ENCODE assay signal across 17 mouse cellular contexts in genomic region chr16:52417982-52418381, GRCm38 (mm10). TPM values are rescaled to one million over a fixed set of nuclear protein-coding genes. Genes with fewer than 3 reads are reported as not detected.
DNase-seq lines count a peak whose midpoint lies in the region; ATAC-seq and TF ChIP-seq lines count a peak whose summit lies in the region.
"Had no signal": no experiment of that assay in that cellular context is flagged by ENCODE, and none has a peak within 500 bp of the region (broad histone marks: within the 10 kb centered on the region; RNA-seq: fewer than 3 reads in every experiment).

No protein-coding gene starts in this region.

- no peak for TF ChIP-seq POLR2A in lung, adult 2 months (IDR thresholded peaks at IDR 0.05; ENCODE audit: borderline replicate concordance, extremely low read depth, low read depth, low read length)

- H3K9me3 ChIP-seq in heart, postnatal 0 days (replicated peaks; ENCODE audit: control insufficient read depth, low read length) = no peaks in the 10 kb centered on the region
- no peaks in the 10 kb centered on the region for H3K9me3 ChIP-seq in limb, embryonic 10.5 days (replicated peaks)
- H3K9me3 ChIP-seq in forebrain, embryonic 15.5 days = no peaks in the 10 kb centered on the region
- H3K9me3 ChIP-seq: heart, embryonic 12.5 days; neural tube, embryonic 12.5 days had no signal

- ATAC-seq in heart, postnatal 0 days (ENCODE audit: insufficient read depth, low read depth) = no peak
- ATAC-seq in common myeloid progenitor, adult 5-6 weeks (replicated peaks; ENCODE audit: low read depth, poor library complexity, severe bottlenecking) = peak; percentile 60
- no peak for ATAC-seq in forebrain, embryonic 15.5 days (replicated peaks)
- ATAC-seq: hindbrain, postnatal 0 days; midbrain, embryonic 16.5 days had no signal

- no peak for TF ChIP-seq EP300 in heart, postnatal 0 days (IDR thresholded peaks at IDR 0.05; ENCODE audit: low read depth)

- no peak overlapping the region for H3K4me2 ChIP-seq in heart, postnatal 0 days (ENCODE audit: low read depth, low read length)
- no peak overlapping the region for H3K4me2 ChIP-seq in forebrain, embryonic 15.5 days (replicated peaks)
- H3K4me2 ChIP-seq: heart, embryonic 12.5 days; neural tube, embryonic 12.5 days had no signal

- H3K36me3 ChIP-seq in heart, postnatal 0 days (replicated peaks; ENCODE audit: control insufficient read depth, insufficient read depth, low read length) = no peaks in the 10 kb centered on the region
- H3K36me3 ChIP-seq in limb, embryonic 10.5 days = no peaks in the 10 kb centered on the region
- no peaks in the 10 kb centered on the region for H3K36me3 ChIP-seq in forebrain, embryonic 15.5 days
- H3K36me3 ChIP-seq: heart, embryonic 12.5 days; neural tube, embryonic 12.5 days had no signal

- WGBS in heart, postnatal 0 days = 82% methylated on average over 5 of the region's 5 CpGs
- WGBS in lung, adult 2 months = 52% methylated on average over 5 of the region's 5 CpGs
- 89% methylated on average over 5 of the region's 5 CpGs for WGBS in limb, embryonic 10.5 days
- 69% methylated on average over 5 of the region's 5 CpGs for WGBS in forebrain, embryonic 15.5 days

- H3K4me3 ChIP-seq in heart, postnatal 0 days (ENCODE audit: low read depth, low read length) = no peak overlapping the region
- no peak overlapping the region for H3K4me3 ChIP-seq in lung, adult 2 months (replicated peaks; ENCODE audit: extremely low read depth, low read depth, low read length)
- H3K4me3 ChIP-seq in limb, embryonic 10.5 days = no peak overlapping the region
- H3K4me3 ChIP-seq in forebrain, embryonic 15.5 days = no peak overlapping the region
- H3K4me3 ChIP-seq: heart, embryonic 12.5 days; neural tube, embryonic 12.5 days had no signal

- no peaks in the 10 kb centered on the region for H3K27me3 ChIP-seq in heart, postnatal 0 days (ENCODE audit: control insufficient read depth, insufficient read depth, low read length)
- H3K27me3 ChIP-seq in limb, embryonic 10.5 days (ENCODE audit: low read depth, poor library complexity, severe bottlenecking) = no peaks in the 10 kb centered on the region
- H3K27me3 ChIP-seq in forebrain, embryonic 15.5 days = no peaks in the 10 kb centered on the region
- H3K27me3 ChIP-seq: heart, embryonic 12.5 days; neural tube, embryonic 12.5 days had no signal

- peak overlapping the region; percentile 13; the same call in 1 of the 2 replicates for H3K27ac ChIP-seq in heart, postnatal 0 days (ENCODE audit: low read depth)
- no peak overlapping the region for H3K27ac ChIP-seq in limb, embryonic 10.5 days
- no peak overlapping the region for H3K27ac ChIP-seq in forebrain, embryonic 15.5 days (replicated peaks)
- H3K27ac ChIP-seq: hindbrain, postnatal 0 days; neural tube, embryonic 12.5 days had no signal

- H3K4me1 ChIP-seq in heart, postnatal 0 days (ENCODE audit: control insufficient read depth, insufficient read depth) = no peaks in the 10 kb centered on the region
- H3K4me1 ChIP-seq in lung, adult 2 months (ENCODE audit: control insufficient read depth, insufficient read depth, low read length) = peaks cover 4% of the 10 kb centered on the region
- H3K4me1 ChIP-seq in limb, embryonic 10.5 days = no peaks in the 10 kb centered on the region
- H3K4me1 ChIP-seq in forebrain, embryonic 15.5 days = no peaks in the 10 kb centered on the region
- H3K4me1 ChIP-seq: heart, embryonic 12.5 days; neural tube, embryonic 12.5 days had no signal

- H3K9ac ChIP-seq in heart, postnatal 0 days (replicated peaks; ENCODE audit: low read depth, low read length) = no peak overlapping the region
- no peak overlapping the region for H3K9ac ChIP-seq in forebrain, embryonic 15.5 days (replicated peaks)
- H3K9ac ChIP-seq: heart, embryonic 12.5 days; neural tube, embryonic 12.5 days had no signal

- no peak for DNase-seq in heart, postnatal 0 days (ENCODE audit: low spot score)
- DNase-seq in heart, adult 11 months = no peak
- DNase-seq in lung, postnatal 14 days = peak; percentile 7
- DNase-seq in lung, adult 2 months = no peak
- DNase-seq in limb, embryonic 10.5 days (ENCODE audit: low spot score) = no peak
- DNase-seq in gastrocnemius, postnatal 25 days = no peak
- DNase-seq: adrenal gland, postnatal 36 days; cerebellum, postnatal 25 days; gastrocnemius, postnatal 36 days; heart, postnatal 4 days; kidney, adult 9 months had no signal

- TF ChIP-seq CTCF in heart, postnatal 0 days (IDR thresholded peaks at IDR 0.05; ENCODE audit: low read depth) = no peak
- TF ChIP-seq CTCF in lung, adult 2 months (IDR thresholded peaks at IDR 0.05; ENCODE audit: insufficient read depth, low read length) = no peak

RNA-seq across cellular contexts. Expression of gene Alcam, which starts 35.9 kb away (rescaled TPM):
- 11.5 and 20.3 TPM in 2 replicates for total RNA-seq in heart, postnatal 0 days (2014; rRNA removed; ENCODE audit: low replicate concordance)
- 2.1 and 2.3 TPM in 2 replicates for polyA plus RNA-seq in heart, postnatal 0 days (2015; fragmentation: Nextera tagmentation; extraction: Ambion mirVana)
- 81.9 and 82.2 TPM in 2 replicates for polyA plus RNA-seq in lung, adult 2 months (2012; rRNA removed)
- 14.7 and 16.9 TPM in 2 replicates for total RNA-seq in common myeloid progenitor, adult 5-6 weeks (2017)
- 3.6 and 4.0 TPM in 2 replicates for polyA plus RNA-seq in limb, embryonic 10.5 days (2016; fragmentation: Nextera tagmentation; extraction: Ambion mirVana)
- 20.7 and 22.5 TPM in 2 replicates for polyA plus RNA-seq in forebrain, embryonic 15.5 days (2015; fragmentation: Nextera tagmentation; extraction: Ambion mirVana)
- 1 to 10 TPM in 1 of 2 experiments, under 1 TPM in 1; 0.97 to 2.4 TPM for total RNA-seq in gastrocnemius, postnatal 25 days (2021)
